Mouse (Mus musculus) olfactory bulb, adult 2 months (tissue): ENCODE results near the gene B9d1.

Experiments
- CTCF ChIP-seq: fragments of 200-500 bp; IDR thresholded peaks from 2 replicates; pipeline ENCODE4 v1.5.1; 2012; ENCODE audit warnings: low read depth, mild to moderate bottlenecking, low read length, moderate library complexity; ENCODE audit not compliant: insufficient read depth
- POLR2A ChIP-seq: fragments of 200-500 bp; IDR thresholded peaks from 2 replicates; pipeline ENCODE4 v1.6.1; 2012; ENCODE audit warnings: mild to moderate bottlenecking, low read depth, low read length, moderate library complexity; ENCODE audit not compliant: insufficient read depth

- TF ChIP-seq POLR2A: no peak
- TF ChIP-seq CTCF: no peak
Measured at GRCm38 (mm10) chr11:61537362-61537761, 32.4 kb downstream of the B9d1 start.
